Mouse (Mus musculus): Measurements from ENCODE around the gene Atp5b. TPM values are rescaled to one million over a fixed set of nuclear protein-coding genes. Genes with fewer than 3 reads are reported as not detected.
"Not testable (repeated sequence)": the region's sequence is repeated elsewhere in the genome, so short reads cannot be mapped to it uniquely, and the experiment has no call there.

Atp5b gene
- polyA plus RNA-seq, 1 experiment from 2014 or later, result 2,316 TPM

DNA sequence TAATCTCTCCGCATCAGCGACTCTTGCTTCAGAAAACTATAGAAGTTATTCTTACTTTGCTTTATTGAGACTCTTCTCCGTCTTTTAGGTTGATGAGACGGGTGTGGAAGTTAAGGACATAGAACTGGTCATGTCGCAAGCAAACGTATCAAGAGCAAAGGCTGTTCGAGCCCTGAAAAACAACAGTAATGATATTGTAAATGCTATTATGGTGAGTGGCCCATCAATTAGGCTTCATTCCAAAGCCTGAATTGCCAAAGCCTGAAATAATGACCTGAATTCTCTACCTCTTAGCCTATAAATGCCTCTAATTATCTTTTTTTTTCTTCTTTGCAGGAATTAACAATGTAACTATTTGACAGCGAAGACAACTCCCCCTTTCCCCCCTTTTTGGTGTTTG, 34.9 kb upstream of the Atp5b start:
- Histone ChIP-seq H3K36me3 (ENCODE audit: control insufficient read depth, insufficient read depth, low read length) (peaks cover 32% of the 10 kb centered on the region), H3K4me2 (no peak overlapping the region), H3K27me3 (ENCODE audit: control insufficient read depth, insufficient read depth, low read length) (no peaks in the 10 kb centered on the region), H3K9ac (ENCODE audit: low read length) (no peak overlapping the region), H3K4me3 (ENCODE audit: low read depth, low read length) (no peak overlapping the region), H3K4me1 (ENCODE audit: control insufficient read depth, insufficient read depth, low read length) (no peaks in the 10 kb centered on the region; the same call in none of the 2 replicates), H3K27ac (ENCODE audit: low read depth, low read length) (no peak overlapping the region), H3K9me3 (ENCODE audit: control insufficient read depth, low read length) (no peaks in the 10 kb centered on the region)
- no peak for ATAC-seq (ENCODE audit: low FRiP score)
- 97% methylated on average over 8 of the region's 8 CpGs for WGBS
- DNase-seq (ENCODE audit: low spot score, missing footprints), result peak; percentile 69

- Histone ChIP-seq H3K36me3 (ENCODE audit: control insufficient read depth, insufficient read depth, low read length) (peaks cover 28% of the 10 kb centered on the region), H3K9ac (ENCODE audit: low read length) (no peak overlapping the region), H3K4me1 (ENCODE audit: control insufficient read depth, insufficient read depth, low read length) (no peaks in the 10 kb centered on the region), H3K9me3 (ENCODE audit: control insufficient read depth, low read length) (no peaks in the 10 kb centered on the region), H3K4me2 (no peak overlapping the region), H3K4me3 (ENCODE audit: low read depth, low read length) (no peak overlapping the region), H3K27me3 (ENCODE audit: control insufficient read depth, insufficient read depth, low read length) (no peaks in the 10 kb centered on the region), H3K27ac (ENCODE audit: low read depth, low read length) (no peak overlapping the region)
- DNase-seq (ENCODE audit: low spot score, missing footprints) (no peak), ATAC-seq (ENCODE audit: low FRiP score) (0 out of 2 replicates have a peak, but pooled peaks have one; percentile 57)
- 93% methylated on average over 2 of the region's 2 CpGs for WGBS
Observed at GRCm38 (mm10) chr10:128049741-128050140, 33.3 kb upstream of the Atp5b start.

DNA sequence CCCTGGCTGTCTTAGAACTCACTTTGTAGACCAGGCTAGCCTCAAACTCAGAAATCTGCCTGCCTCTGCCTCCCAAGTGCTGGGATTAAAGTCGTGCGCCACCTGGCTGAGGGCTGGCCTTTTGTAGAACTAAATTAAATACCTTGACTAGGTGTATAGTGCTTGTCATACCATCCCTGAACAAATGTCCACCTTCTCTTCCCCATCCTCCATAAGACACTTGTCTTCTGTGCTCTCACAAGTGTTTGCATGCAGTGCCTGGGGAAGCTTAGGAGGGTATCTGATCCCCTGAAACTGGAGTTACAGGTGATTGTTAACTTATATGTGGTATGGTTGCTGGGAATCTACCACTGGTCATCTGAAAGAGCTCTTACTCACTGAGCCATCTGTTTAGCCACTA, 32.7 kb upstream of the Atp5b start:
- Histone ChIP-seq H3K4me2 (no peak overlapping the region), H3K9me3 (ENCODE audit: control insufficient read depth, low read length) (no peaks in the 10 kb centered on the region), H3K9ac (ENCODE audit: low read length) (no peak overlapping the region), H3K27me3 (ENCODE audit: control insufficient read depth, insufficient read depth, low read length) (no peaks in the 10 kb centered on the region), H3K4me3 (ENCODE audit: low read depth, low read length) (no peak overlapping the region), H3K27ac (ENCODE audit: low read depth, low read length) (no peak overlapping the region), H3K36me3 (ENCODE audit: control insufficient read depth, insufficient read depth, low read length) (peaks cover 28% of the 10 kb centered on the region), H3K4me1 (ENCODE audit: control insufficient read depth, insufficient read depth, low read length) (no peaks in the 10 kb centered on the region)
- 86% methylated on average over 2 of the region's 2 CpGs for WGBS
- DNase-seq (ENCODE audit: low spot score, missing footprints) (no peak), ATAC-seq (ENCODE audit: low FRiP score) (no peak)

DNA sequence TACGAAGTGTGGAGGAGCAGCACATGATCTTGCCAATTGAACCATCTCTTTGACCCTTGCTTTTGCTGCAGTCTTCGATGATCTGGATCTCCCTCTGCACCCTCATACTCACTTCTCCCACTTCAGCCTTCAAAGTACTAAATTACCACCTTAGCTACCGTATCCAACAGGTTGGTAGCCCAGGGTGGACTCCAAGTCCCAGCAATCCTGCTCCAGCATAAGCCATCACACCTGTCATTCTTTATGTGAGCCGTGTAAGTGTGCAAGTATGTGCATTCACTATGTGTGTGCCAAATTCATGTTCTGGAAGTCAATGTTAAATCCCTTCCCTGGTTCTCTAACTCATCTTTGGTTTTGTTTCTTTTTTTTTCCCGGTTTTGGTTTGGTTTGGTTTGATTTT, 31.5 kb upstream of the Atp5b start:
- whole genome bisulfite sequencing, result 97% methylated on average over 5 of the region's 5 CpGs
- Histone ChIP-seq H3K27ac (ENCODE audit: low read depth, low read length) (no peak overlapping the region), H3K9ac (ENCODE audit: low read length) (no peak overlapping the region), H3K4me1 (ENCODE audit: control insufficient read depth, insufficient read depth, low read length) (no peaks in the 10 kb centered on the region), H3K36me3 (ENCODE audit: control insufficient read depth, insufficient read depth, low read length) (peaks cover 21% of the 10 kb centered on the region), H3K4me3 (ENCODE audit: low read depth, low read length) (no peak overlapping the region), H3K4me2 (no peak overlapping the region), H3K27me3 (ENCODE audit: control insufficient read depth, insufficient read depth, low read length) (no peaks in the 10 kb centered on the region), H3K9me3 (ENCODE audit: control insufficient read depth, low read length) (no peaks in the 10 kb centered on the region)
- DNase-seq (ENCODE audit: low spot score, missing footprints) (no peak), ATAC-seq (ENCODE audit: low FRiP score) (no peak)

- not testable (repeated sequence) for H3K9me3 ChIP-seq (ENCODE audit: control insufficient read depth, low read length); H3K27ac ChIP-seq (ENCODE audit: low read depth, low read length); H3K4me1 ChIP-seq (ENCODE audit: control insufficient read depth, insufficient read depth, low read length); H3K9ac ChIP-seq (ENCODE audit: low read length); ATAC-seq (ENCODE audit: low FRiP score); H3K4me2 ChIP-seq; DNase-seq (ENCODE audit: low spot score, missing footprints); H3K4me3 ChIP-seq (ENCODE audit: low read depth, low read length); H3K27me3 ChIP-seq (ENCODE audit: control insufficient read depth, insufficient read depth, low read length)
- 94% methylated on average over 1 of the region's 2 CpGs for WGBS
- H3K36me3 ChIP-seq (ENCODE audit: control insufficient read depth, insufficient read depth, low read length), result peaks cover 17% of the 10 kb centered on the region
Observed at GRCm38 (mm10) chr10:128052136-128052535, 30.9 kb upstream of the Atp5b start.

DNA sequence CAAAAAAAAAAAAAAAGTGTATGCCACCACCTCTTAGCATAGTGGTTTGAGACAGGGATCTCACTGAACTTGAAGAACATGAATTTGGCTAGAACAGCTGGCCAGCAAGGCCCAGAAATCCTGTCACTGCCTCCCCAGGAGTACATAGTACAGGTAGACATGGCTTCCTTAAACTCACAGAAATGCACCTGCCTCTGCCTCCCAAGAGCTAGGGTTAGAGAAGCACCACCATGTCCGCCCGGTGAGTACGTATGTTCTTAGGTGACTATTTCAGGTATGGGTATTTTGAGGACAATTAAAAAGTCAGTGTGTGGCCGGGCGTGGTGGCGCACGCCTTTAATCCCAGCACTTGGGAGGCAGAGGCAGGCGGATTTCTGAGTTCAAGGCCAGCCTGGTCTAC, 30.1 kb upstream of the Atp5b start:
- Histone ChIP-seq H3K36me3 (ENCODE audit: control insufficient read depth, insufficient read depth, low read length) (peaks cover 17% of the 10 kb centered on the region), H3K4me1 (ENCODE audit: control insufficient read depth, insufficient read depth, low read length) (peaks cover 3% of the 10 kb centered on the region), H3K27ac (ENCODE audit: low read depth, low read length) (no peak overlapping the region), H3K9me3 (ENCODE audit: control insufficient read depth, low read length) (no peaks in the 10 kb centered on the region), H3K4me2 (no peak overlapping the region), H3K27me3 (ENCODE audit: control insufficient read depth, insufficient read depth, low read length) (no peaks in the 10 kb centered on the region), H3K9ac (ENCODE audit: low read length) (no peak overlapping the region), H3K4me3 (ENCODE audit: low read depth, low read length) (no peak overlapping the region)
- WGBS, result 93% methylated on average over 8 of the region's 8 CpGs
- DNase-seq (ENCODE audit: low spot score, missing footprints), result no peak
- no peak for ATAC-seq (ENCODE audit: low FRiP score)

DNA sequence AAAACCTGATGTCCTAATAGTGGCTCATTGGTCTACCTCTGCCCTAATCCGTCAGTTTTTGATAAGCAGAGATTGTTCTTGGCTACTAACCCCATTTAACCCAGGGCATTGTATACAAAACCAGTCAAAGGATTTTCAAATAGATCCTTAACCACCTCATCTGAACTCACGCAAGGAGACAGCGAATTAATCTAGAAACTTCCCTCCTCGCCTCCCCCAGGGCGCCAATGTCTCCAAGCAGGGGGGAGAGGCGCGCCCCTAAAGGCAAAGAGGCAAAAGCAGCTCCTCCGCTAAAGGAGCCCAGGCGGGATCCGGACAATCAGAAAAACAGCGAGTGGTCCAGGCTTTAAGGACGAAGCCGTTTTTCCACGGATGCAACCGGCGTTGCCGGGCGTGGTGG, 24.9 kb upstream of the Atp5b start:
- Histone ChIP-seq H3K36me3 (ENCODE audit: control insufficient read depth, insufficient read depth, low read length) (no peaks in the 10 kb centered on the region), H3K27ac (ENCODE audit: low read depth, low read length) (peak overlapping the region; percentile 91), H3K4me1 (ENCODE audit: control insufficient read depth, insufficient read depth, low read length) (peaks cover 17% of the 10 kb centered on the region), H3K27me3 (ENCODE audit: control insufficient read depth, insufficient read depth, low read length) (no peaks in the 10 kb centered on the region), H3K9me3 (ENCODE audit: control insufficient read depth, low read length) (no peaks in the 10 kb centered on the region), H3K4me3 (ENCODE audit: low read depth, low read length) (peak overlapping the region; percentile 92), H3K4me2 (peak overlapping the region; percentile 81), H3K9ac (ENCODE audit: low read length) (peak overlapping the region; percentile 96)
- WGBS, result under 1% methylated on average over 18 of the region's 18 CpGs
- ATAC-seq (ENCODE audit: low FRiP score), result no peak
- no peak for DNase-seq (ENCODE audit: low spot score, missing footprints)

- peaks cover 2% of the 10 kb centered on the region for H3K36me3 ChIP-seq (ENCODE audit: control insufficient read depth, insufficient read depth, low read length)
Observed at GRCm38 (mm10) chr10:128058601-128059151, 24.4 kb upstream of the Atp5b start, which contains the start of gene Ptges3. Ptges3 (plus strand) TSS chr10:128058954.

GRCm38 (mm10) chr10:128059207-128059981, 23.7 kb upstream of the Atp5b start:
- Histone ChIP-seq H3K9ac (ENCODE audit: low read length) (peak overlapping the region; percentile 96), H3K9me3 (ENCODE audit: control insufficient read depth, low read length) (no peaks in the 10 kb centered on the region), H3K27me3 (ENCODE audit: control insufficient read depth, insufficient read depth, low read length) (no peaks in the 10 kb centered on the region), H3K36me3 (ENCODE audit: control insufficient read depth, insufficient read depth, low read length) (peaks cover 5% of the 10 kb centered on the region), H3K4me1 (ENCODE audit: control insufficient read depth, insufficient read depth, low read length) (peaks cover 17% of the 10 kb centered on the region), H3K4me3 (ENCODE audit: low read depth, low read length) (peak overlapping the region; percentile 92), H3K4me2 (peak overlapping the region; percentile 81), H3K27ac (ENCODE audit: low read depth, low read length) (peak overlapping the region; percentile 91)
- ATAC-seq (ENCODE audit: low FRiP score) (peak; percentile 76), DNase-seq (ENCODE audit: low spot score, missing footprints) (peak; percentile 96)
- under 1% methylated on average over 53 of the region's 62 CpGs for WGBS

More at GRCm38 (mm10) chr10:128058601-128059151, 24.4 kb upstream of the Atp5b start, which contains the start of gene Ptges3:
- peak; percentile 100 for DNase-seq (ENCODE audit: low spot score, missing footprints)
- H3K9ac ChIP-seq (ENCODE audit: low read length), result peak within 1 kb of the TSS; percentile 96
- WGBS, result under 1% methylated on average over 66 of the region's 72 CpGs
- H3K4me3 ChIP-seq (ENCODE audit: low read depth, low read length), result peak within 1 kb of the TSS; percentile 92
- H3K4me1 ChIP-seq (ENCODE audit: control insufficient read depth, insufficient read depth, low read length), result peaks cover 17% of the 10 kb centered on the region
- no peaks in the 10 kb centered on the region for H3K27me3 ChIP-seq (ENCODE audit: control insufficient read depth, insufficient read depth, low read length)
- H3K27ac ChIP-seq (ENCODE audit: low read depth, low read length), result peak within 1 kb of the TSS; percentile 91
- H3K9me3 ChIP-seq (ENCODE audit: control insufficient read depth, low read length), result no peaks in the 10 kb centered on the region
- peak; percentile 92 for ATAC-seq (ENCODE audit: low FRiP score)
- H3K4me2 ChIP-seq, result peak within 1 kb of the TSS; percentile 81
